Mouse (Mus musculus) erythroblast, embryonic 14.5 days (primary cell): ENCODE measurements around the gene Tmem161a.

Source experiments
- GATA1 ChIP-seq: IDR thresholded peaks from 2 replicates; pipeline ENCODE4 v1.6.1; 2012; ENCODE audit warnings: low read length, inconsistent platforms, mixed read lengths
- TAL1 ChIP-seq: IDR thresholded peaks from 3 replicates; pipeline ENCODE4 v1.6.1; 2012; ENCODE audit warnings: low read length, inconsistent platforms, mixed read lengths

DNA sequence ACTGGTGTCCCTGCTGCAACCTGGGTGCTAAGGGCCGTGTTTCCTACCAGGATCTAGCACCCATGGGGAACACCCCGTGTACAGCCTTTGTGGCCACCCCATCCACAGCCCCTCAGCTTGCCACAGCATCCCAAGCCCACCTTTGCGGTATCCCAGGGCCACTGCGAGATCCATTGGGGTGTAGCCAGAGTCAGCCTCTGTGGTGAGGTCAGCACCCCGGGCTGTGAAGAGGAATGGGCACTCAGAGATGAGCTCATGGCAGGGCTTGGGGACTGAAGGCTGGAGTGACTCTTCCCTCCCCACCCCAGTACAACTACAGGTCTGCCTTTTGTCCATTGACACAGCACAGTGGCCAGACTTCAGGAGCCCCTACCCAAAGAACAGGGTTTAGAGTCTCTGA is 38.1 kb upstream of the Tmem161a start:
- no peak for TF ChIP-seq GATA1
- TF ChIP-seq TAL1, result no peak
